Mouse (Mus musculus) lung, embryonic 15.5 days (tissue): ENCODE measurements around the gene Otop3. TPM values are rescaled to one million over a fixed set of nuclear protein-coding genes. Genes with fewer than 3 reads are reported as not detected.
"Not testable (repeated sequence)": the region's sequence is repeated elsewhere in the genome, so short reads cannot be mapped to it uniquely, and the experiment has no call there.

Experiments
- ATAC-seq: fragments of 200-750 bp; cut with Nextera tagmentation; 2 replicates; pipeline ENCODE4 v1.8.0; 2017; ENCODE audit warnings: moderate number of reproducible peaks, borderline replicate concordance; ENCODE audit not compliant: low FRiP score, low TSS enrichment; ENCODE audit errors: extremely low read depth
- H3K27ac ChIP-seq: fragments of 300-500 bp; sonication (generic); 2 replicates; pipeline ENCODE4 v1.5.1; 2015; ENCODE audit warnings: moderate library complexity, mild to moderate bottlenecking, inconsistent platforms
- H3K27me3 ChIP-seq: fragments of 300-500 bp; sonication (generic); 2 replicates; pipeline ENCODE4 v1.6.1; 2015; ENCODE audit warnings: inconsistent platforms
- H3K36me3 ChIP-seq: fragments of 300-500 bp; sonication (generic); 2 replicates; pipeline ENCODE4 v1.6.1; 2015; ENCODE audit warnings: inconsistent platforms
- H3K4me1 ChIP-seq: fragments of 300-500 bp; sonication (generic); 2 replicates; pipeline ENCODE4 v1.6.1; 2015; ENCODE audit warnings: inconsistent platforms
- H3K4me2 ChIP-seq: fragments of 300-500 bp; sonication (generic); 2 replicates; pipeline ENCODE4 v1.6.1; 2015; ENCODE audit warnings: inconsistent platforms, mild to moderate bottlenecking, moderate library complexity
- H3K4me3 ChIP-seq: fragments of 300-500 bp; sonication (generic); 2 replicates; pipeline ENCODE4 v1.5.1; 2015; ENCODE audit warnings: mild to moderate bottlenecking, inconsistent platforms
- H3K9ac ChIP-seq: fragments of 300-500 bp; sonication (generic); 2 replicates; pipeline ENCODE4 v1.6.1; 2015; ENCODE audit warnings: inconsistent platforms
- H3K9me3 ChIP-seq: fragments of 300-500 bp; sonication (generic); 2 replicates; pipeline ENCODE4 v1.6.1; 2016; ENCODE audit warnings: inconsistent platforms
- WGBS: fragments of 180-500 bp; shearing (Covaris S2); methylation state at CpG from one replicate; pipeline ENCODE4 v1.1.7; 2015; 5-methylcytosine and 5-hydroxymethylcytosine counted together
- polyA plus RNA-seq: library from polyadenylated mRNA; unstranded; fragments of >200 nt; fragmentation: Nextera tagmentation; extraction: Ambion mirVana; gene quantifications from 2 replicates; pipeline ENCODE4 v1.2.1, GENCODE M21; 2015

The Otop3 gene
- polyA plus RNA-seq, 1 experiment from 2014 or later, result not detected

DNA sequence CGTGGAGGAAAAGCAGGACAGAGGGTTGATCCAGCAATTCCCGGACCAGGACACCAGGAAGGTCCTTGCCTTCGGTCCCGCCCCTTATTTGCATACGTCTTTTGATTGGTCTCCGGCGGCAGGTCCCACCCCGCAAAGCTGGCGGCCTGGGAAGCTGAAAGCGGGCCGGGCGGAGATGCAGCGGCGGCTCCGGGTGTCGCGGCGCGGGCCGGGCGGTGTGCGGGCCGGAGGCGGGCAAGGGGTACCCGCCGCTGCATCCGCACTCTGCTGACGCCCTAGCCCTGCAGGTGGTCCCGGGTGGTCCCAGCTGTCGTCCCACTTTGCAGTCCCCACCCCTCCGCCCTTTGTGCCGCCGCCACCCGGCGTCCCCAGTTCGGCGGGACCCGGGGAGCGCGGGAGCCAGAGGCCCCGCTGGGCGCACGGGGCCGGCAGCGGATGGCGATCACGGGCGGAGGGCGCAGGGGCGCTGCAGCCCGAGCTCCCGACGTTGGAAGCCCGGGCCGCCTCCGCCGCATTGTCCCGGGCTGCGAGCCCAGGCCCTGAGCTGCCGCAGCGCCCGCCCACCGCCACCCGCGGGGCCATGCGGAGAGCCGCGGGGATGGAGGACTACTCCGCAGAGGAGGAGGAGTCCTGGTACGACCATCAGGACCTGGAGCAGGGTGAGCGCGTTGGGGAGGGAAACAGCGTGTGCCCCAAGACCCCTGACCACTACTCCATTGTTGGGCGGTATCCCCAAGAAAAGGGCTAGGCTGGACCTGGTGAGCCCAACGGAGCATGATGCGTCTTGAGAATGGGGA lies 47.4 kb downstream of the Otop3 start, which contains the start of gene Cdr2l:
Cdr2l (plus strand) TSS at position 174 of the 797 bp plus-strand sequence.
- peak; percentile 90 for ATAC-seq
- Histone ChIP-seq H3K9ac (peak within 1 kb of the TSS; percentile 82), H3K9me3 (no peaks in the 10 kb centered on the region), H3K4me1 (peaks cover 36% of the 10 kb centered on the region), H3K27ac (peak within 1 kb of the TSS; percentile 84), H3K36me3 (no peaks in the 10 kb centered on the region), H3K4me2 (peak within 1 kb of the TSS; percentile 82), H3K4me3 (peak within 1 kb of the TSS; percentile 82), H3K27me3 (no peaks in the 10 kb centered on the region)
- WGBS, result under 1% methylated on average over 73 of the region's 76 CpGs

DNA sequence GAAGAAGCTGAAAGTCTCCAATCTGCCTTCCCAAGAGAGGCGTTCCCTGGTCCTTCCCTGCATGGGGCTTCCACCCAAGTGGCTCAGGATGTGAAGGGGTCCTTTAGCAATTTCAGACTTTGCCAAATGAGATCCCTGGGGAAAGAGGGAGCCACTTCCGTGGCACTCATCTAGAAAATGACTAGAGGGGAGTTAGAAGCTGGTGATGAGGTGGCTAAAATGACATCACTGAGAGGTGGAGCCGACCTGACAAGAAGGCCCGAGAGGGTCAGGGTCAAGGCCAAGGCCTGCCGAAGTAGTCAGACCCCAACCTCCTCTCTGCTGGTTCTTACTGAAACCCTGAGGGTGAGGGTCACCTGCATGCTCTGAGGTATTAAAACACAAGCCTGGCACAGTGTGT lies 48.4 kb downstream of the Otop3 start:
- Histone ChIP-seq H3K4me3 (peak overlapping the region; percentile 82), H3K27me3 (no peaks in the 10 kb centered on the region), H3K27ac (peak overlapping the region; percentile 84), H3K9ac (peak overlapping the region; percentile 82), H3K4me1 (peaks cover 36% of the 10 kb centered on the region), H3K9me3 (no peaks in the 10 kb centered on the region), H3K36me3 (no peaks in the 10 kb centered on the region), H3K4me2 (peak overlapping the region; percentile 82)
- no peak for ATAC-seq
- WGBS, result 9% methylated on average over 5 of the region's 5 CpGs

DNA sequence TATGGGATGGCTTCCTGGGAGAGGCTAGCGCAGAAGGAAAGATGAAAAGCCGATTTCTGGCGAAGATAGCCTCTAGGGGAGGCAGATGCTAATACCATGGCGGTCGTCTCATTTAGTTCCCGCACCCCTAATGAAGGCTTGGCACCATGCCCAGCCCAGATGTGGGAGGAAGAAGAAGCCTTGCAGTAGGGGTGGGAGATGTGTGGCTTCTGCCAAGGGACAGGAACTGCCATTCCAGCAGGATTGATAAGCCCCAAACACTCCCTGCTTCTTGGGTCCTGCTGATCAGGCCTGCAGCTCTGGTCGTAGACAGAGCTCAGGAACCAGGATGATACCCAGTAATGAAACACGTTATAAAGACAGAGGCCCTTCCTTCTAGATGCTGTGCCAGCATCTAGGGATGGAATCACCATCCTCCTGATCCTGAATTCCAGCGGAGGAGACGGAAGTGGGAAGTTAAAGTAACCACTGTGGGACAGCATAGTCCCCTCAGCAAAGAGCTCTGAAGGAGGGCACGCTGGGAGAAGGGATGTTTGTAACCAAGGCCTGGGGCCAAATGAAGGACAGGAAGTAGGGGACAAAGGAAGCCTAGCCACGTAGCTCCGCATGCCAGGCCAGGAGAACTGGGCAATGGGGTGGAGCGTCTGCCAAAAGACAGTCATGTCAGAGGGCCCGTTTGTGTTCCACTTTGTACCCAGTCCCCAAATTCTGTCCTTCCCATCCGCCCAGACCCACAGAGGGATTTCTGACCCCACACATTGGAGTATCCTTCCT lies 49.4 kb downstream of the Otop3 start:
- Histone ChIP-seq H3K36me3 (no peaks in the 10 kb centered on the region), H3K9ac (no peak overlapping the region), H3K27ac (peak overlapping the region; percentile 74), H3K27me3 (no peaks in the 10 kb centered on the region), H3K4me2 (peak overlapping the region; percentile 82), H3K4me3 (0 out of 2 replicates have a peak overlapping the region, but pooled peaks have one; percentile 82), H3K4me1 (peaks cover 36% of the 10 kb centered on the region), H3K9me3 (no peaks in the 10 kb centered on the region)
- WGBS, result 37% methylated on average over 16 of the region's 16 CpGs
- no peak for ATAC-seq

DNA sequence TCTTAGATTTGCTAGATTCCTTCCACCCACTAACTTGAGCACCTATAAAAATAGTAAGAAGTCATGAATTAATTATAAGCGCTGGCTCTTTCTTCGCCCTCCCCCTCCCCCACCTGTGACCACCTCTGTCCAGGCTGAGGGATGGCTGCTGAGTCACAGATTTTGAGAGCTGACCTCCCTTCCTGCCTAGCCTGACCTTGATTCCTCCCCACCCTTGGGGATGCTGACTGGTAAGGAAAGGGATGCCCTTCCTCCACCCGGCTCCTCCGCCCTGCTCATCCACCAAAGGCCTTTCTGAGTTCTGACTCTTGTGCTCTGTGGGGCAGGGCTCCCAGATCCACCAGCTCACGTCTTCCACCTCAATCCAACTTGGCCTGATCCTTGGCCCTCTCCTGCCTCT lies 50.1 kb downstream of the Otop3 start:
- ATAC-seq, result no peak

DNA sequence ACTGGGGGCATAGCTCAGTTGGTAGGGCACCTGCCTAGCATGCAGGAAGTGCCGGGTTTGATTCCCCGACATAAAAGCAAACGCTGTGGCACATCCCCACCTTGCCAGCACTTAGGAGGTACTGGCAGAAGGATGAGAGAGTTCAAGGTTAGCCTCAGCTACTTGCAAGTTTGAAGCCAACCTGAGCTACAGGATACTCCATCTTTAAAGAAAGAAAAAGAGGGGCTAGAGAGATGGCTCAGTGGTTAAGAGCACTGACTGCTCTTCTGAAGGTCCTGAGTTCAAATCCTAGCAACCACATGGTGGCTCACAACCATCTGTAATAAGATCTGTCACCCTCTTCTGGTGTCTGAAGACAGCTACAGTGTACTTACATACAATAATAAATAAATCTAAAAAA lies 52.3 kb downstream of the Otop3 start:
- Histone ChIP-seq H3K36me3 (peaks cover 18% of the 10 kb centered on the region), H3K4me1 (peaks cover 31% of the 10 kb centered on the region)
- not testable (repeated sequence) for H3K27ac ChIP-seq, H3K4me2 ChIP-seq, H3K27me3 ChIP-seq, H3K9me3 ChIP-seq, ATAC-seq, H3K9ac ChIP-seq, H3K4me3 ChIP-seq
- 82% methylated on average over 3 of the region's 3 CpGs for WGBS

More for the DNA sequence above, 50.1 kb downstream of the Otop3 start:
- Histone ChIP-seq H3K4me1 (peaks cover 36% of the 10 kb centered on the region), H3K4me3 (no peak overlapping the region), H3K27ac (peak overlapping the region; percentile 74), H3K27me3 (no peaks in the 10 kb centered on the region), H3K36me3 (no peaks in the 10 kb centered on the region), H3K4me2 (peak overlapping the region; percentile 82), H3K9me3 (no peaks in the 10 kb centered on the region), H3K9ac (no peak overlapping the region)
- 75% methylated on average over 5 of the region's 5 CpGs for WGBS

DNA sequence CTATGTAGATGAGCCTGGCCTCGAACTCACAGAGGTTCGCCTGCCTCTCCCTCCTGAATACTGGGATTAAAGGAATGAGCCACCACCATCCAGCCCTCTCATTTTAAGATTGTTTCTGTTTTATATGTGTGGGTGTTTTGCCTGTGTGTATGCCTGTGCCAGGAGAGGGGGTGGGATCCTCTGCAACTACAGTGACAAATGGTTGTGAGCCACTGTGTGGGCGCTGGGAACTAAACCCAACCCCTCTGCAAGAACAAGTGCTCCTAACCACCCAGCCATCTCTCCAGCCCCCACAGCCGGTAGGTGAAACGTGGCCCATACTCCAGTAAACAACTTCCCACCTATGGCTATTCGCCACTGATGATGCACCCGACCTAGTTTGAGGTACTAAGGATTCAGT lies 56.8 kb downstream of the Otop3 start:
- no peaks in the 10 kb centered on the region for H3K4me1 ChIP-seq
- 94% methylated on average over 7 of the region's 7 CpGs for WGBS

DNA sequence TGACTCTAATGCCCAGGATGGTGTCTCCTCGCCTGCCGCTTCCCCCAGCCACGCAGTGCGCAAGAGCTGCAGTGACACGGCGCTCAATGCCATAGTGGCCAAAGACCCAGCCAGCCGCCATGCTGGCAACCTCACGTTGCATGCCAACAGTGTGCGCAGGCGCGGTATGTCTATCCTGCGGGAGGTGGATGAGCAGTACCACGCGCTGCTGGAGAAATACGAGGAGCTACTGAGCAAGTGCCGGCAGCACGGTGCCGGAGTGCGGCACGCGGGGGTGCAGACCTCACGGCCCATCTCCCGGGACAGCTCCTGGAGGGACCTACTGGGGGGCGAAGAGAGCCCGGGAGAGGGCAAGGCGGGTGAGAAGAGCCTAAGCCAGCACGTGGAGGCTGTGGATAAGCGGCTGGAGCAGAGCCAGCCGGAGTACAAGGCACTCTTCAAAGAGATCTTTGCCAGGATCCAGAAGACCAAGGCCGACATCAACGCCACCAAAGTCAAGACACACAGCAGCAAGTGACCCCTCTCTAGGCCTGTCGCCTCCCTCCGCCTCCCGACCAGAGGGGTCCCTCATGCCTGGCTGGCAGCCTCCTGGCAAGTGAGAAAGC lies 59.3 kb downstream of the Otop3 start:
- no peak for ATAC-seq
- Histone ChIP-seq H3K27ac (no peak overlapping the region), H3K4me3 (no peak overlapping the region), H3K4me1 (peaks cover 3% of the 10 kb centered on the region; the same call in 1 of the 2 replicates), H3K4me2 (peak overlapping the region; percentile 42), H3K27me3 (no peaks in the 10 kb centered on the region), H3K36me3 (peaks cover 51% of the 10 kb centered on the region), H3K9ac (no peak overlapping the region), H3K9me3 (no peaks in the 10 kb centered on the region)
- WGBS, result 59% methylated on average over 34 of the region's 34 CpGs

More for the DNA sequence above, 56.8 kb downstream of the Otop3 start:
- H3K4me2 ChIP-seq, result no peak overlapping the region
- peaks cover 51% of the 10 kb centered on the region for H3K36me3 ChIP-seq
- H3K27ac ChIP-seq, result no peak overlapping the region
- no peaks in the 10 kb centered on the region for H3K9me3 ChIP-seq
- H3K27me3 ChIP-seq, result no peaks in the 10 kb centered on the region
- H3K4me3 ChIP-seq, result no peak overlapping the region
- no peak for ATAC-seq
- no peak overlapping the region for H3K9ac ChIP-seq

Other genes with a start within 250 kb of the Otop3 start
- gene Rab37, start 243.3 kb upstream of the Otop3 start, polyA plus RNA-seq, result 0.81 and 1.7 TPM in 2 replicates
- 1.3 and 1.8 TPM in 2 replicates for gene Cd300lf, start 200.7 kb upstream of the Otop3 start, polyA plus RNA-seq
- 55.0 and 58.2 TPM in 2 replicates for gene Slc9a3r1, start 171.4 kb upstream of the Otop3 start, polyA plus RNA-seq
- gene Tmem104, start 147.2 kb upstream of the Otop3 start, polyA plus RNA-seq, result 10.5 and 12.3 TPM in 2 replicates
- gene Nat9, start 146.9 kb upstream of the Otop3 start, polyA plus RNA-seq, result 22.0 and 23.8 TPM in 2 replicates
- 0.05 and 0.08 TPM in 2 replicates for gene Grin2c, start 67.5 kb upstream of the Otop3 start, polyA plus RNA-seq
- gene Fdxr, start 57.7 kb upstream of the Otop3 start, polyA plus RNA-seq, result 14.6 and 15.8 TPM in 2 replicates
- gene Fads6, start 37.1 kb upstream of the Otop3 start, polyA plus RNA-seq, result 0.30 and 0.32 TPM in 2 replicates
- not detected in 2 replicates for gene Otop2, start 27.6 kb upstream of the Otop3 start, polyA plus RNA-seq
- gene Ush1g, start 12.7 kb upstream of the Otop3 start, polyA plus RNA-seq, result not detected in 2 replicates
- gene Hid1, start 33.0 kb downstream of the Otop3 start, polyA plus RNA-seq, result 13.9 and 15.8 TPM in 2 replicates
- gene Cdr2l, start 47.2 kb downstream of the Otop3 start, polyA plus RNA-seq, result 13.7 and 15.3 TPM in 2 replicates
- 204 and 222 TPM in 2 replicates for gene Mrpl58, start 69.0 kb downstream of the Otop3 start, polyA plus RNA-seq
- 787 and 840 TPM in 2 replicates for gene Atp5h, start 85.2 kb downstream of the Otop3 start, polyA plus RNA-seq
- gene Kctd2, start 85.4 kb downstream of the Otop3 start, polyA plus RNA-seq, result 16.3 and 17.8 TPM in 2 replicates
- not detected in 2 replicates for gene Trim80, start 105.8 kb downstream of the Otop3 start, polyA plus RNA-seq
- gene Slc16a5, start 127.7 kb downstream of the Otop3 start, polyA plus RNA-seq, result 0.55 and 1.9 TPM in 2 replicates
- 6.6 and 7.1 TPM in 2 replicates for gene Armc7, start 140.9 kb downstream of the Otop3 start, polyA plus RNA-seq
- 81.5 and 83.7 TPM in 2 replicates for gene Nt5c, start 157.1 kb downstream of the Otop3 start, polyA plus RNA-seq
- gene Jpt1, start 179.7 kb downstream of the Otop3 start, polyA plus RNA-seq, result 504 and 510 TPM in 2 replicates
- gene Sumo2, start 201.5 kb downstream of the Otop3 start, polyA plus RNA-seq, result 993 and 1,027 TPM in 2 replicates
- gene Nup85, start 229.7 kb downstream of the Otop3 start, polyA plus RNA-seq, result 190 and 192 TPM in 2 replicates